Mouse (Mus musculus): ENCODE measurements around the gene Kcnk10.

- TF ChIP-seq CTCF (IDR thresholded peaks at IDR 0.05; ENCODE audit: borderline replicate concordance, insufficient read depth, low read depth, low read length): no peak
- no peak for TF ChIP-seq POLR2A (IDR thresholded peaks at IDR 0.05; ENCODE audit: borderline replicate concordance, insufficient read depth, low read length)
These were observed 2.8 kb downstream of the Kcnk10 start for GRCm38 (mm10) chr12:98575195-98575887.
